Mouse (Mus musculus): ENCODE results near the gene Gnai1. TPM values are rescaled to one million over a fixed set of nuclear protein-coding genes. Genes with fewer than 3 reads are reported as not detected.

The Gnai1 gene
- polyA plus RNA-seq, 1 experiment from 2014 or later: 16.0 TPM

DNA sequence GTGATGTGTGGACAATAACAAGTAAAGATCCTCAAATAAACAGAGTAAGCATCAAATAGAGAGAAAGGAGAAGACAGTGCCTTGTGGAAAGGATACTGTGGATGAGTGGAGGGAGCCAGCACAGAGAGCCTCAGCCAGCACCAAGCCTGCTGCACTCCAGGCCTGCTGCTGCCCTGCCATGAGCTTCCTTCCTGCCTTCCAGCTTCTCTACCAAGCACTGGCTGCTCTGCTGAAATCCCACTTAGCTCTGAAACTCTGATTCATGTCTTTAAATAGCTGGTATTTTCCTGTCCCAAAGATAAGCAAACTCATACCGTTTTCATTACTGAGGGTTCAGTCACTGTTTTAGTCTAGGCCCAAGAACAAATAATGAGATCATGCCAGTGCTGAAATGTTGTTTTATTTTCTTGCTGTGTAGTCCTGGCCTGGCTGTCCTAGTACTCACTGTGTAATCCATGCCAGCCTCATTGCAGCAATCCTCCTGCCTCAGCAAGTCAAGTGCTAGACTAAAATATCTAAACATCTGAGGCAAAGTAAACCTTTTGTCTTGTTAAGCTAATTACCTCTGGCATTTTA lies 52.8 kb downstream of the Gnai1 start:
- Histone ChIP-seq H3K4me2 (ENCODE audit: low read depth, low read length, severe bottlenecking) (no peak overlapping the region), H3K4me1 (replicated peaks; ENCODE audit: control insufficient read depth, insufficient read depth, low read length) (no peaks in the 10 kb centered on the region), H3K9me3 (ENCODE audit: control insufficient read depth, low read length) (no peaks in the 10 kb centered on the region), H3K27me3 (ENCODE audit: control insufficient read depth, insufficient read depth, low read length) (no peaks in the 10 kb centered on the region), H3K9ac (ENCODE audit: low read length) (no peak overlapping the region), H3K36me3 (ENCODE audit: control insufficient read depth, insufficient read depth, low read length) (no peaks in the 10 kb centered on the region), H3K27ac (ENCODE audit: low read depth, low read length) (no peak overlapping the region), H3K4me3 (ENCODE audit: low read depth, low read length) (no peak overlapping the region)
- ATAC-seq (replicated peaks; ENCODE audit: low FRiP score): no peak
- DNase-seq (ENCODE audit: low spot score): no peak
- WGBS: 76% methylated on average over 1 of the region's 1 CpGs

DNA sequence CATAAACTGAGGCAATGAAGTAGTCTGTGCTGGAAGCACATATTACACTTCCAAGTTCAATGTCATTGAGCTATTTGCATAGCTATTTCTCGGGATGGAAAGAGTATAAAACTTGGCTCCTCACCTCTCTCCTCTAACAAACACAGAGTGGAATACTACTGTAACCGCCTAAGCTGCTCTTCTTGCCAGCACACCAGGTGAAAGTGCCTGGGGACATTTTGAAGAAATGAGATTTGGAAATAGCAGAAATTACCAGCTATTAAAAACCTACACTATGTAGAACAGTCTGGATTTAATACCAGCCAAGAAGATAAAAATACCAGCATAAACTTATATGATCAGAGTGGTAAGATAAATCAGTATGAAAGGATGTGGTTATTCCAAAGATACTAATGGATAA lies 63.6 kb downstream of the Gnai1 start:
- Histone ChIP-seq H3K9me3 (ENCODE audit: control insufficient read depth, low read length) (no peaks in the 10 kb centered on the region), H3K27ac (ENCODE audit: low read depth, low read length) (no peak overlapping the region), H3K9ac (ENCODE audit: low read length) (no peak overlapping the region), H3K36me3 (ENCODE audit: control insufficient read depth, insufficient read depth, low read length) (no peaks in the 10 kb centered on the region), H3K27me3 (ENCODE audit: control insufficient read depth, insufficient read depth, low read length) (no peaks in the 10 kb centered on the region), H3K4me2 (ENCODE audit: low read depth, low read length, severe bottlenecking) (no peak overlapping the region), H3K4me3 (ENCODE audit: low read depth, low read length) (no peak overlapping the region), H3K4me1 (replicated peaks; ENCODE audit: control insufficient read depth, insufficient read depth, low read length) (no peaks in the 10 kb centered on the region)
- ATAC-seq (replicated peaks; ENCODE audit: low FRiP score) (no peak), DNase-seq (ENCODE audit: low spot score) (no peak)
- WGBS: 91% methylated on average over 2 of the region's 2 CpGs

DNA sequence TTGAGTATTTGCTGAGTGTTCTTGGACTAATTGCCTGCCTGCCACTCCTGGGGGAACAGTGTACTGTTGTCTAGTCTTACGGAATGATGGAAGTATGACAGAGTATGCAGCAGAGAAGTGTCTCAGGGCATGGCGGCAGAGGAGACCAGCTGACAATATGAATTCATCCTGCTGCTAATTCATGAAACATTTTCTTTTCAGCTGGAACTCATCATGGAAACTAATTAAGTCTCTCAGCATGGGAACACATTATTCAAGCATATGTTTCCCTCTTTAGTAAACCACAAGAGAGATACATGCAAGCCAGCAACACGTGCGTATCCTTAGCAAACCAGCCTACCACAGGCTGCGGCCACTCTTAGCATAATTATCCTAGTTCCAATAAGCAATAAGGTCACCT lies 67.4 kb downstream of the Gnai1 start:
- H3K4me3 ChIP-seq (ENCODE audit: low read depth, low read length): no peak overlapping the region
- WGBS: 81% methylated on average over 5 of the region's 5 CpGs
- no peak for DNase-seq (ENCODE audit: low spot score)
- H3K4me1 ChIP-seq (replicated peaks; ENCODE audit: control insufficient read depth, insufficient read depth, low read length): no peaks in the 10 kb centered on the region; the same call in 1 of the 2 replicates
- ATAC-seq (replicated peaks; ENCODE audit: low FRiP score): no peak; the same call in 1 of the 2 replicates
- no peaks in the 10 kb centered on the region for H3K36me3 ChIP-seq (ENCODE audit: control insufficient read depth, insufficient read depth, low read length)
- no peaks in the 10 kb centered on the region for H3K9me3 ChIP-seq (ENCODE audit: control insufficient read depth, low read length)
- H3K27ac ChIP-seq (ENCODE audit: low read depth, low read length): no peak overlapping the region
- H3K4me2 ChIP-seq (ENCODE audit: low read depth, low read length, severe bottlenecking): no peak overlapping the region
- H3K27me3 ChIP-seq (ENCODE audit: control insufficient read depth, insufficient read depth, low read length): no peaks in the 10 kb centered on the region
- no peak overlapping the region for H3K9ac ChIP-seq (ENCODE audit: low read length)

GRCm38 (mm10) chr5:18289530-18289929 lies 70.6 kb downstream of the Gnai1 start:
- Histone ChIP-seq H3K4me1 (replicated peaks; ENCODE audit: control insufficient read depth, insufficient read depth, low read length) (no peaks in the 10 kb centered on the region; the same call in 1 of the 2 replicates), H3K4me3 (ENCODE audit: low read depth, low read length) (no peak overlapping the region), H3K27ac (ENCODE audit: low read depth, low read length) (no peak overlapping the region), H3K36me3 (ENCODE audit: control insufficient read depth, insufficient read depth, low read length) (no peaks in the 10 kb centered on the region), H3K27me3 (ENCODE audit: control insufficient read depth, insufficient read depth, low read length) (no peaks in the 10 kb centered on the region), H3K4me2 (ENCODE audit: low read depth, low read length, severe bottlenecking) (no peak overlapping the region), H3K9ac (ENCODE audit: low read length) (no peak overlapping the region), H3K9me3 (ENCODE audit: control insufficient read depth, low read length) (no peaks in the 10 kb centered on the region)
- WGBS: 29% methylated on average over 4 of the region's 4 CpGs
- no peak for DNase-seq (ENCODE audit: low spot score)
- no peak for ATAC-seq (replicated peaks; ENCODE audit: low FRiP score)

GRCm38 (mm10) chr5:18288694-18289093 lies 71.5 kb downstream of the Gnai1 start:
- no peak overlapping the region for H3K27ac ChIP-seq (ENCODE audit: low read depth, low read length)
- no peaks in the 10 kb centered on the region for H3K27me3 ChIP-seq (ENCODE audit: control insufficient read depth, insufficient read depth, low read length)
- H3K4me3 ChIP-seq (ENCODE audit: low read depth, low read length): no peak overlapping the region
- no peaks in the 10 kb centered on the region for H3K9me3 ChIP-seq (ENCODE audit: control insufficient read depth, low read length)
- H3K4me2 ChIP-seq (ENCODE audit: low read depth, low read length, severe bottlenecking): no peak overlapping the region
- no peak for ATAC-seq (replicated peaks; ENCODE audit: low FRiP score)
- H3K36me3 ChIP-seq (ENCODE audit: control insufficient read depth, insufficient read depth, low read length): no peaks in the 10 kb centered on the region
- no peak overlapping the region for H3K9ac ChIP-seq (ENCODE audit: low read length)
- H3K4me1 ChIP-seq (replicated peaks; ENCODE audit: control insufficient read depth, insufficient read depth, low read length): no peaks in the 10 kb centered on the region; the same call in 1 of the 2 replicates
- no peak for DNase-seq (ENCODE audit: low spot score)
- WGBS: 79% methylated on average over 7 of the region's 7 CpGs

- Histone ChIP-seq H3K4me2 (ENCODE audit: low read depth, low read length, severe bottlenecking) (no peak overlapping the region), H3K9me3 (ENCODE audit: control insufficient read depth, low read length) (no peaks in the 10 kb centered on the region), H3K9ac (ENCODE audit: low read length) (no peak overlapping the region), H3K4me3 (ENCODE audit: low read depth, low read length) (no peak overlapping the region), H3K4me1 (replicated peaks; ENCODE audit: control insufficient read depth, insufficient read depth, low read length) (no peaks in the 10 kb centered on the region; the same call in 1 of the 2 replicates), H3K36me3 (ENCODE audit: control insufficient read depth, insufficient read depth, low read length) (no peaks in the 10 kb centered on the region), H3K27ac (ENCODE audit: low read depth, low read length) (no peak overlapping the region), H3K27me3 (ENCODE audit: control insufficient read depth, insufficient read depth, low read length) (no peaks in the 10 kb centered on the region)
- DNase-seq (ENCODE audit: low spot score) (no peak), ATAC-seq (replicated peaks; ENCODE audit: low FRiP score) (no peak)
- 82% methylated on average over 3 of the region's 3 CpGs for WGBS
These were observed 72.1 kb downstream of the Gnai1 start for GRCm38 (mm10) chr5:18288079-18288478.

GRCm38 (mm10) chr5:18282095-18282494 lies 78.1 kb downstream of the Gnai1 start:
- 86% methylated on average over 3 of the region's 3 CpGs for WGBS
- ATAC-seq (replicated peaks; ENCODE audit: low FRiP score) (no peak), DNase-seq (ENCODE audit: low spot score) (no peak)
- no peak overlapping the region for H3K4me2 ChIP-seq (ENCODE audit: low read depth, low read length, severe bottlenecking)
- H3K36me3 ChIP-seq (ENCODE audit: control insufficient read depth, insufficient read depth, low read length): no peaks in the 10 kb centered on the region
- no peak overlapping the region for H3K4me3 ChIP-seq (ENCODE audit: low read depth, low read length)
- H3K27me3 ChIP-seq (ENCODE audit: control insufficient read depth, insufficient read depth, low read length): no peaks in the 10 kb centered on the region
- no peaks in the 10 kb centered on the region for H3K9me3 ChIP-seq (ENCODE audit: control insufficient read depth, low read length)
- H3K9ac ChIP-seq (ENCODE audit: low read length): no peak overlapping the region
- H3K27ac ChIP-seq (ENCODE audit: low read depth, low read length): no peak overlapping the region
- H3K4me1 ChIP-seq (replicated peaks; ENCODE audit: control insufficient read depth, insufficient read depth, low read length): no peaks in the 10 kb centered on the region

GRCm38 (mm10) chr5:18274352-18274940 lies 85.7 kb downstream of the Gnai1 start:
- Histone ChIP-seq H3K27ac (ENCODE audit: low read depth, low read length) (no peak overlapping the region), H3K27me3 (ENCODE audit: control insufficient read depth, insufficient read depth, low read length) (no peaks in the 10 kb centered on the region), H3K36me3 (ENCODE audit: control insufficient read depth, insufficient read depth, low read length) (no peaks in the 10 kb centered on the region), H3K9ac (ENCODE audit: low read length) (no peak overlapping the region), H3K4me2 (ENCODE audit: low read depth, low read length, severe bottlenecking) (no peak overlapping the region), H3K4me3 (ENCODE audit: low read depth, low read length) (no peak overlapping the region), H3K9me3 (ENCODE audit: control insufficient read depth, low read length) (no peaks in the 10 kb centered on the region), H3K4me1 (replicated peaks; ENCODE audit: control insufficient read depth, insufficient read depth, low read length) (no peaks in the 10 kb centered on the region)
- 88% methylated on average over 7 of the region's 7 CpGs for WGBS
- DNase-seq (ENCODE audit: low spot score): no peak
- no peak for ATAC-seq (replicated peaks; ENCODE audit: low FRiP score)

Data from forebrain, embryonic 11.5 days (tissue).